Mouse (Mus musculus): ENCODE results near the gene Ak2. TPM values are rescaled to one million over a fixed set of nuclear protein-coding genes. Genes with fewer than 3 reads are reported as not detected.

The Ak2 gene
- polyA plus RNA-seq, 1 experiment, result 128 TPM

DNA sequence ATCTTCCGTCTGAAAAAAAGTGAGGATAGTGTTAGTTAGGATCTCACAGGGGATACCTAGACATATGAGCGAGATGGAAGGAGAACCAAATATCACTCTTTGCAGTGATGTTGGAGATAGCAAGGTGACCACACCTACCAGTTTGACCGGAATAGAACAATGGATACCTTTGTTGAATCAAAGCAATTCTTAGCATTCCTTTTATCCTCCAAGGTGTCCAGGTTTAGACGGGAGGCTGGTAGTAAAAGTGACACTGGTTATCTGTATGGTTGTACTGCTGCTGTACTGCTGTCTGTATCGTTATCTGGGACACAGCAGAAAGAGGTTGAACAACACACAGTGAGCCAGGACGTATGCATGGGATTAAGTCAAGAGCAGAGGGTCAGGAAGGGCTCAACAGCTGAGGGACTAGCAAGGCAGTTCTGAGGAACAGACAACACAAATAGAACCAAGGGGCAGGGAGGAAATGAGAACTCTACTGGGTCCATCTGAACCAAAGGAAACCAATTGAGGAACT is 59.2 kb downstream of the Ak2 start:
- Histone ChIP-seq H3K4me3 (replicated peaks) (no peak overlapping the region), H3K4me1 (peaks cover 59% of the 10 kb centered on the region), H3K9me3 (peaks cover 5% of the 10 kb centered on the region), H3K27me3 (replicated peaks) (peaks cover 52% of the 10 kb centered on the region), H3K36me3 (replicated peaks; ENCODE audit: low read length) (peaks cover 23% of the 10 kb centered on the region)
- TF ChIP-seq GATA1 (IDR thresholded peaks at IDR 0.05; ENCODE audit: borderline replicate concordance, low read length), result no peak
- no peak for TF ChIP-seq FLI1 (IDR thresholded peaks at IDR 0.05; ENCODE audit: low read length)

DNA sequence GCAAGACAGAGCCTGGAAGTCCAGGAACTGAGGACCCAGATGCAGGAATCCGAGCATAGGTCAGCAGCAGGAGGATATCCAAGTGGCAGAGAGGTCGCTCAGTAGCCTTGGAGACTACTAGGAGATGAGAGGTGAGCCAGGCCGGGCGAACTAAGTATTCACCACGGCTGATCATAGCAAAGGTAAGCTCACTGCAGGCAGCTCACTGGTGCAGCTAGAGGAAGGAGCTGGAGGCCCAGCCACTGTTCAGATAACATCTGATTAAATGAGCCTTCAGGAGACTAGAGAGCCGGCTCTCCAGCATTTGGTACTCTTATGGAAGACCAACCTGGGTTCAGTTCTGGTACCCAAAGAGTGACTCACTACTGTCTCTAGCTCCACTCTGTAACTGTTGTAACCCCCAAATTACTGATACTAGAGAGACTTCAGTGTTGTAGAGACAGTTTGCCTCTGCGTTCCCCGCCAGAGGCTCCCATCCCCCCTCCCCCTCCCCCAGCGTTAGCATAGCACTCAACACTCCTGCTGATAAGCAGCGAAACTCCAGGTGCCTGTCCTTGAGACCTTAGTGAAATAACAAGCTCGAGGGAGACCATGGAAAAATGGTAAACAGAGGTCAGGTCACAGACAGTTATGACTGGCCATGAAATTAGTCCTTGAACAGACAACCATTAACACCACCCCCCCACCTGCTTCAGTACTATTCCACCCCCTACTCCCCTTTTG is 59.9 kb downstream of the Ak2 start:
- no peak for TF ChIP-seq FLI1 (IDR thresholded peaks at IDR 0.05; ENCODE audit: low read length)
- TF ChIP-seq GATA1 (IDR thresholded peaks at IDR 0.05; ENCODE audit: borderline replicate concordance, low read length), result no peak
- Histone ChIP-seq H3K9me3 (peaks cover 5% of the 10 kb centered on the region), H3K36me3 (replicated peaks; ENCODE audit: low read length) (peaks cover 28% of the 10 kb centered on the region), H3K4me1 (peaks cover 65% of the 10 kb centered on the region), H3K27me3 (replicated peaks) (peaks cover 45% of the 10 kb centered on the region), H3K4me3 (replicated peaks) (no peak overlapping the region)

DNA sequence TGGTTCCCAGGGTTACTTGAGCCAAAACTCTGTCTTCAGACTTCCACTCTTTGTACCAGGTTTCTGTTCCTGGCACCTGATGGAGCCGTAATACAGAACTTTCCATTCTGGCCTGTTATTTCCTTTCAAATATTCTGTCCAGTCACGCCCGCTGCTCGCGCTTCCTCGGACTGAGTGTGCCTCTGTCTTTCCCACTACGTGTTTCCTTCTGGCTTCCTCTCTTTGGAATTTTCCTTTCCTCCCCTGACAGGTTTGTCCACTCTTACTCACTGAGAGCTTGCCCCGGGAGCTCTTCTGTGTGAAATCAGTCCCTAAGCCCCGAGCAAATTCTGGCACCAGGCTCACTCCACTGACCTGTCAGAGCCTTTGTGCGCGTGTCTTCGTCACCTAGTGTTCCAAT is 63.0 kb downstream of the Ak2 start:
- peaks cover 17% of the 10 kb centered on the region for H3K27me3 ChIP-seq (replicated peaks)
- peaks cover 28% of the 10 kb centered on the region for H3K36me3 ChIP-seq (replicated peaks; ENCODE audit: low read length)
- H3K9me3 ChIP-seq, result peaks cover 5% of the 10 kb centered on the region
- peaks cover 51% of the 10 kb centered on the region for H3K4me1 ChIP-seq
- no peak overlapping the region for H3K4me3 ChIP-seq (replicated peaks)
- TF ChIP-seq GATA1 (IDR thresholded peaks at IDR 0.05; ENCODE audit: borderline replicate concordance, low read length) (no peak), FLI1 (IDR thresholded peaks at IDR 0.05; ENCODE audit: low read length) (no peak)

DNA sequence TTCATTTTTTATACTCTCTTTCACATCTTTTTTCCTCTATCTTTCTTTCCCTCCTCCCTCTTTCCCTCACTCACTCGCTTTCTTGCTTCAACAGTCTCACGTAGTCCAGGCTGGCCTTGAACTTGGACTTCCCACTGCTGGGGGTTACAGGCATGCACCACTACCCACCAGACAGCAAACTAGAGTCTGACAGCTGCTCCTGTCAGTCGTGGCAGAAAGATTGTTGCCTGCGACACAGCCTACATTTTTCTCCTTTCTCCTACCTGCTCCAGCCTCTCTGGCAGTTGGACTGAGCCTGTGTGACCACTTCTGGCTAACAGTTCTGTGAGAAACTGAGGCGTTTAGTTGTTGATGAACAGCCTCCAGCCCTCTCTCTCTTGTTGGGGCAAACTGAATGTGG is 63.8 kb downstream of the Ak2 start:
- H3K27me3 ChIP-seq (replicated peaks), result peaks cover 10% of the 10 kb centered on the region

DNA sequence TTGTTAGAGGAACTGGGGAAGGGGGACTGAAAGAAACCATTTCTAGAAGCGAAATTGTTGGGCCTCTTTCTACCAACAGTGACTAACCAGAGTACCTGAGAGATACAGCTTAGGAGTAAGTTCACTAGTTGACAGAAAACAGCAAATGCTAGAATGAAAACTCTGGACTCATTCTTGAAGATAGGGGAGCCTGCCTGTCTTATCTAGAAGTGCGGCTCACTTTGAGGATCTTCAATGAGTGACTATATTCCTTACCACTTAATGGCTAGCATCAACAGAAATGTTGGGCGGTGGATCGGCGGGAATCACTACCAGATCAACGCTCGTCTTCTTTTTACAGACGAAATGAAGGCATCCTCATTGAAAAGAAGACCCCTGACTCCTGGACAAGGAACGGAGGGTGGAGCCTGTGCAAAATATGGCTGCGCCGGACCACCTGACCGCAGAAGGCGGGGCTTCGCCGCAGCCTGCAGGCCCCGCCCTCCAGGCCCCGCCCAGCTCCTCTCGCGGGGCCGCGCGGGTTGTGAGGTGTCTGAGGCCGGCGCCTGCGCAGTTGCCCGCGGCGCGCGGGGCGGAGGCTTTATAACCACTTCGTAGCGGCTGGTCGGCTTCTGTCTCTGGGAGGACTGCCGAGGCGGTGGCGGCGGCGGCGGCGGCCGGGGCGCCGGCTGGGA is 65.9 kb downstream of the Ak2 start:
- peaks cover 42% of the 10 kb centered on the region for H3K36me3 ChIP-seq (replicated peaks; ENCODE audit: low read length)
- H3K4me3 ChIP-seq (replicated peaks), result peak overlapping the region; percentile 100
- no peak for TF ChIP-seq FLI1 (IDR thresholded peaks at IDR 0.05; ENCODE audit: low read length)
- TF ChIP-seq GATA1 (IDR thresholded peaks at IDR 0.05; ENCODE audit: borderline replicate concordance, low read length), result no peak
- H3K4me1 ChIP-seq, result peaks cover 52% of the 10 kb centered on the region
- H3K9me3 ChIP-seq, result peaks cover 5% of the 10 kb centered on the region
- no peaks in the 10 kb centered on the region for H3K27me3 ChIP-seq (replicated peaks)

More for the DNA sequence above, 63.8 kb downstream of the Ak2 start:
- peaks cover 47% of the 10 kb centered on the region for H3K4me1 ChIP-seq
- H3K4me3 ChIP-seq (replicated peaks), result no peak overlapping the region
- TF ChIP-seq FLI1 (IDR thresholded peaks at IDR 0.05; ENCODE audit: low read length) (no peak), GATA1 (IDR thresholded peaks at IDR 0.05; ENCODE audit: borderline replicate concordance, low read length) (no peak)
- peaks cover 5% of the 10 kb centered on the region for H3K9me3 ChIP-seq
- peaks cover 31% of the 10 kb centered on the region for H3K36me3 ChIP-seq (replicated peaks; ENCODE audit: low read length)

DNA sequence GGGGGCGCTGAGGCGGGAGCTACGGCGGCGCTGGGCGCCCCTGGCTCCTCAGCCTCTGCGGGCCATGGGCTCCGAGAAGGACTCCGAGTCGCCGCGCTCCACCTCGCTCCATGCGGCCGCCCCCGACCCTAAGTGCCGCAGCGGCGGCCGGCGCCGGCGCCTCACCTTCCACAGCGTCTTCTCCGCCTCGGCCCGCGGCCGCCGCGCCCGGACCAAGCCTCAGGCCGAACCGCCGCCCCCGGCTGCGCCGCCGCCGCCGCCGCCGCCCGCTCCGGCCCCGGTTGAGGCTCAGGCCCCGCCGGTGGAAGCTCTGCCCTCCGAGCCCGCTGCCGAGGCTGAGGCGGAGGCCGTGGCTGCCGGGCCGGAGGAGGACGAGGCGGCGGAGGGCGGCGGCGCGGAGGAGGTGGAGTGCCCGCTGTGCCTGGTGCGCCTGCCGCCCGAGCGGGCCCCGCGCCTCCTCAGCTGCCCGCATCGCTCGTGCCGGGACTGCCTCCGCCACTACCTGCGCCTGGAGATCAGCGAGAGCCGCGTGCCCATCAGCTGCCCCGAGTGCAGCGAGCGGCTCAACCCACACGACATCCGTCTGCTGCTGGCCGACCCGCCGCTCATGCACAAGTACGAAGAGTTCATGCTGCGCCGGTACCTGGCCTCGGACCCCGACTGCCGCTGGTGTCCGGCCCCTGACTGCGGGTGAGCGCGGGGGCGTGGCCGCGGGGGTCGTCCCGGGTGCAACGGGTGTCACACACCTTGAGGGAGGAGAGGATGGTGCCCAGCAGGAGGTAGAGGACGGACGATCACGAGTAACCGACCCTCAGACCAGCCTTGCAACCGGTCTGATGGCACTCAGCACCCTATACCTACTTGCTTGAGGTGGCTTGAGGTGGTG is 66.7 kb downstream of the Ak2 start, which contains the start of gene Rnf19b:
Gene Rnf19b (plus strand): TSS at position 65 of the 886 bp plus-strand sequence.
- peaks cover 59% of the 10 kb centered on the region for H3K4me1 ChIP-seq
- H3K4me3 ChIP-seq (replicated peaks), result peak within 1 kb of the TSS; percentile 100
- H3K36me3 ChIP-seq (replicated peaks; ENCODE audit: low read length), result peaks cover 48% of the 10 kb centered on the region
- H3K27me3 ChIP-seq (replicated peaks), result no peaks in the 10 kb centered on the region
- TF ChIP-seq GATA1 (IDR thresholded peaks at IDR 0.05; ENCODE audit: borderline replicate concordance, low read length) (no peak), FLI1 (IDR thresholded peaks at IDR 0.05; ENCODE audit: low read length) (no peak)
- peaks cover 5% of the 10 kb centered on the region for H3K9me3 ChIP-seq

DNA sequence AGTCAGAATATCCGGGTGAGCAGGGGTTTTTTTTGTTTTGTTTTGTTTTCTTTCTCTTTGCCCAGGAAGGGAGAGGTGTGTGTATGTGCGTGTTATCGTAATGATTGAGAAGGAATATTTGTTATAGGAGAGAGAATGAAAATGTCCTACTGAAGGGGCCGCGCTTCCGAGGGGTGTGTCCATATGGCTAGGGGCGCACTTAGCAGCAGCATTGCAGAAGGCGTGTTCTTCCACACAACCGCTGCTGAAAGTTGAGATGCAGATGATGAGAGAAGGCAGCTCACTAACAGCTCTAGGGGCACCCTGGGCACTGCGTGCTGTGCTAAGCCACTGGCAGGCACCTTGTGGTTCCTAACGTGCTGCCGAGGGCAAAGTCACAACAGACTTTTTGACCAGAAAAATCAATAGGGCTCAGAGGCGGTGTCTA is 67.4 kb downstream of the Ak2 start:
- Histone ChIP-seq H3K4me3 (replicated peaks) (peak overlapping the region; percentile 100), H3K36me3 (replicated peaks; ENCODE audit: low read length) (peaks cover 49% of the 10 kb centered on the region), H3K27me3 (replicated peaks) (no peaks in the 10 kb centered on the region), H3K4me1 (peaks cover 63% of the 10 kb centered on the region), H3K9me3 (peaks cover 2% of the 10 kb centered on the region)
- TF ChIP-seq FLI1 (IDR thresholded peaks at IDR 0.05; ENCODE audit: low read length) (no peak), GATA1 (IDR thresholded peaks at IDR 0.05; ENCODE audit: borderline replicate concordance, low read length) (no peak)

DNA sequence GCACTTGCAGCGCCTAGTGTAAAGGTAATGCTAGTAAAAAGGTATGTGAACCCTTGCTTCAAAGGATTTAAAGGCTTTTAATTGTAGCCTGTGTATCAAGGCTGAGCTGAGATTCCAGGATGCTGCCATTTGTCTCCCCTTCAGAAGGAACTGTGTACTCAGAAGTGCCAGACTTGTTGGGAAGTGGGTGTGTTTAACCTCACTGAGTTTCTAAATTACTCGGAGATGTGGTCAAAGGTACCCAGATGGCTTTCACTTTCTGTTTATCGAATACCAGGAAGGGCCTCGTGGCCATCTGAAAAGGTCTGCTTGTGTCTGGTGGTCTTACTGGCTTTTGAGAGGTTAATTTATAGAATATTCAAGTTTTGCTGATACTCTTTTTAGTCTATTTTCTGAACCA is 68.2 kb downstream of the Ak2 start:
- peaks cover 46% of the 10 kb centered on the region for H3K36me3 ChIP-seq (replicated peaks; ENCODE audit: low read length)
- H3K27me3 ChIP-seq (replicated peaks), result no peaks in the 10 kb centered on the region
- no peak for TF ChIP-seq FLI1 (IDR thresholded peaks at IDR 0.05; ENCODE audit: low read length)
- no peaks in the 10 kb centered on the region for H3K9me3 ChIP-seq
- peaks cover 66% of the 10 kb centered on the region for H3K4me1 ChIP-seq
- H3K4me3 ChIP-seq (replicated peaks), result peak overlapping the region; percentile 100

Other genes with a start within 250 kb of the Ak2 start
- 0.49 TPM in 1 of 2 replicates, not detected in the other for gene A3galt2, start 236.6 kb upstream of the Ak2 start, polyA plus RNA-seq (2012; ENCODE audit: insufficient read depth, low replicate concordance)
- gene Zfp362, start 185.9 kb upstream of the Ak2 start, polyA plus RNA-seq (2012; ENCODE audit: insufficient read depth, low replicate concordance), result 78.0 and 89.8 TPM in 2 replicates
- gene Trim62, start 108.4 kb upstream of the Ak2 start, polyA plus RNA-seq (2012; ENCODE audit: insufficient read depth, low replicate concordance), result 0.53 and 1.6 TPM in 2 replicates
- 7.6 and 12.2 TPM in 2 replicates for gene Azin2, start 29.5 kb upstream of the Ak2 start, polyA plus RNA-seq (2012; ENCODE audit: insufficient read depth, low replicate concordance)
- 696 and 878 TPM in 2 replicates for gene Rnf19b, start 66.3 kb downstream of the Ak2 start, polyA plus RNA-seq (2012; ENCODE audit: insufficient read depth, low replicate concordance)
- not detected in 2 replicates for gene Tmem54, start 113.6 kb downstream of the Ak2 start, polyA plus RNA-seq (2012; ENCODE audit: insufficient read depth, low replicate concordance)
- not detected in 2 replicates for gene Hpca, start 130.1 kb downstream of the Ak2 start, polyA plus RNA-seq (2012; ENCODE audit: insufficient read depth, low replicate concordance)
- gene Fndc5, start 145.0 kb downstream of the Ak2 start, polyA plus RNA-seq (2012; ENCODE audit: insufficient read depth, low replicate concordance), result 0.80 TPM in 1 of 2 replicates, not detected in the other
- 0.90 and 2.0 TPM in 2 replicates for gene S100pbp, start 197.8 kb downstream of the Ak2 start, polyA plus RNA-seq (2012; ENCODE audit: insufficient read depth, low replicate concordance)
- gene Yars, start 197.8 kb downstream of the Ak2 start, polyA plus RNA-seq (2012; ENCODE audit: insufficient read depth, low replicate concordance), result 2.2 and 17.4 TPM in 2 replicates